ENCODE assay signal across 1 mouse cellular context in the genomic region with DNA sequence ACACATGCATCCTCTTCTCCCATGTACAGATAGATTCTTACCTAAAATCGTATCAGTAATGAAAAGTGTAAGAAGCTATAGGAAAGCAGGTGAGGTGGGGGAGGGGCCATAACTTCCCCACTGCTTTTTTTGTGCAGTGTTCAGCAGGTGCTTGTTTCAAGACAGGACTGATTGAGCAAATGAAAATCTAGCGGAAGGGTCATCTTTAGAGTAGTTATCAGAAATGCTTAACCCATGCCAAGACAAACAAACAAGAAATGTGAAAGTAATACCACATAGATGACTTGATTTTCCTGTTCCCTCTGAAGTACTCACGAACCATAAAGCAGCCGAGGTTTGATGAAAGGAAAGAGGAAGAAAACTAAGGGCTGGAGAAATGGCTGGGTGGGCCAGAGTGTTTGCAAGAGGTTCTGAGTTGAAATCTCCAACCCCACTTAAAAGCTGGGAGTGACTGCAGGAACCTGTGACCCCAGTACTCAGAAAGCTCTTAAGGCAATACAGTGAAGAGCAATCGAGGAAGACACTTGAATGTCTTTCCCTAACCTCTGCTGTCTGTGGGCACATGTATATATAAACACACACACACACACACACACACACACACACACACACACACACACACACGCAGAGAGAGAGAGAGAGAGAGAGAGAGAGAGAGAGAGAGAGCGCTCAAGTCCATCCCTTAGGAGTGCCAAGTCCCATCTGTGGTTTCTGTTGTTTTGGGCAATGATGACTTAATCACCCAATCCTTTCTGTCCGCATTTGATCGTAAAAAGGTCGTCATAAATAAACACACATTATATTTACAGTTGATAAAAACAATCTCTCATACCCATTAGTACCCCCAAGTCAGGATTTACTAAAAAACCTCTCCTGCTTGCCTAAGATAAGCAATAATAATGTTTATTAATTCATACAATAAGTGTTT.
TF ChIP-seq lines count a peak whose summit lies in the region.

No protein-coding gene starts in this region.

TF ChIP-seq in MEL, 35 proteins besides CTCF, POLR2A, EP300 and RAD21 (continued from another document):
- TF ChIP-seq BHLHE40 (IDR thresholded peaks at IDR 0.05; ENCODE audit: borderline replicate concordance, low read depth, low read length) = no peak
